Mouse (Mus musculus) right cerebral cortex, postnatal 4 days (tissue): ENCODE data around the gene Car5a.

Experiments
- DNase-seq: peaks from one replicate; pipeline ENCODE4 v3.0.0-alpha.2; 2022

Car5a gene

DNA sequence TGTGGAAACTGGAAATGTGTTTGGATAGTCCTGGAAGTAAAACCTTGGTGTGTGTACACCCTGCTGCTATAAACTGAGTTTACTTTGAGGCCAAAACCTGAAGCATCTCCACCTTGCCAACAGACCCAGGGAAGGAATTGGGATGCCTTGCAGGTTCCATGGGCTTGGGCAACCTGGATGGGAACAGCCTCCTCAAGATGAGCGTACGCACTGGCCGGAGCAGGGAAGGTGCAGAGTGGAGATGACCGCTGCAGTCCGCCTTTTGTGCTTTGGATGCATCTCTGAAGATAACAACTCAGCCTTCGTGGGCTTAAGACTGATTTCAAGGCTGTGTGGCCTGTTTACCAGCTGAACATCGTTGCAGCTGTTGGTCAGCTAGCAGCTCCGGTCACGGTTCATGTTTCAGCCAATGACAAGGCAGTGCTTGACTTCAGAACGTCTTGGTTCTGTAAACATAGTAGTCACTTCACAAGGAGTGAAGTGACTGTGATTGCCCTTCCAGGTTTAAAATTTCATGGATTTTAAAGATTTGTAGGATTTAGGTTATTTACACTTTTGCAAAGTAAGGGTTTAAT is 10.4 kb upstream of the Car5a start:
- no peak for DNase-seq

- no peak for DNase-seq
Measured at GRCm38 (mm10) chr8:121953821-121954545, 9.3 kb upstream of the Car5a start.

GRCm38 (mm10) chr8:121952800-121953199 is 8.1 kb upstream of the Car5a start:
- DNase-seq = no peak

- DNase-seq = no peak
Measured at GRCm38 (mm10) chr8:121952122-121952521, 7.4 kb upstream of the Car5a start.

DNA sequence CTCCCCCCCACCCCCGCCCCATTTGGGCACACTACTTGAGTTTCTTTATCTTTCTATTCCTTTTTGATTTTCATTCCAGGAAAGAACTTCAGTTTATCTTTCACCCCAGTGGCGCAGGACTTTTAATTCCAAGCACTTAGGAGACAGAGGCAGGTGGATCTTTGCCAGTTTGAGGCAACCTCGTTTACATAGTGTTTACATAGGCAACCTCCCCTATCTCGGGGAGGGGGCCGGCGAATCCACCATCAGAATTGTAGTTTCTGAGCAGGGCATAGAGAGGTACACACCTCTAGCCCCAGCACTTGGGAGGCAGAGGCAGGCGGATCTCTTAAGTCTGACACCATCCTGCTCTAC is 6.9 kb upstream of the Car5a start:
- DNase-seq = no peak

GRCm38 (mm10) chr8:121950749-121951655 is 6.3 kb upstream of the Car5a start:
- DNase-seq = peak; percentile 72

DNA sequence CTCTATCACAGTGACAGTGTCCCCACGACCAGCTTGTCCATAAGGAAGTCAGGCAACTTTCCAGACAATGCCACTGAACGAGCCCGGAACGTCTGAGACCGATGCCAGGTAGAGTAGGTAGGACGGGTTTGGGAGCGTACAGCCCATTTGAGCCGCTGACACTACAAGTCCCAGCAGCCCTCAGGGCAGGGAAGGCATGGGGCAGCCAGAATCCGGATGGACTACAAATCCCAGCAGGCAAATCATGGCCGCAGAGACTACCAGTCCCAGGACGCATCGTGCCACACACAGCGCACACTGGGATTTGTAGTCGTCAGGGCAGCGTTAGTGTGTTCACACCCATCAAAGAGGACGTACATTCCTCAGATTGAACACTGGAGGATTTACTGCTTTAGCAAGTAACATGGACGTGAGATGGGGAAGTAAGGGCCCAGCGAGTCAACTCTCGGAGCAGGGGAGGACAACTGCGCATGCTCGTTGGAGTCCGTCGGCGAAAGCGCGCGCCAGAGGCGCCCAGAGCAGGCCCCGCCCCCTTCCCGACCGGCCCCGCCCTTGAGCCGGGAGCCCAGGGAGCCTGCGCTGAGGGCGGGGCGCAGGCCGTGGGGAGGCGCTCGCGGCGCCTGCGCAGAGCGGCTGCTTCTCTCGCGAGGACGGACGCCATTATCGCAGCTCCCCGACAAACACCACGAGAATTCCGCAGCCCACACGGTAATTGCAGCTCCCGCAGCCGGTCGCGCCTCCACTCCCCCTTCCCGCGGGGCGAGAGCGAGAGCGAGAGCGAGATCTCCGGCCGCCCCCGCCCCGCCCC is 5.4 kb upstream of the Car5a start:
- DNase-seq = peak; percentile 99

DNA sequence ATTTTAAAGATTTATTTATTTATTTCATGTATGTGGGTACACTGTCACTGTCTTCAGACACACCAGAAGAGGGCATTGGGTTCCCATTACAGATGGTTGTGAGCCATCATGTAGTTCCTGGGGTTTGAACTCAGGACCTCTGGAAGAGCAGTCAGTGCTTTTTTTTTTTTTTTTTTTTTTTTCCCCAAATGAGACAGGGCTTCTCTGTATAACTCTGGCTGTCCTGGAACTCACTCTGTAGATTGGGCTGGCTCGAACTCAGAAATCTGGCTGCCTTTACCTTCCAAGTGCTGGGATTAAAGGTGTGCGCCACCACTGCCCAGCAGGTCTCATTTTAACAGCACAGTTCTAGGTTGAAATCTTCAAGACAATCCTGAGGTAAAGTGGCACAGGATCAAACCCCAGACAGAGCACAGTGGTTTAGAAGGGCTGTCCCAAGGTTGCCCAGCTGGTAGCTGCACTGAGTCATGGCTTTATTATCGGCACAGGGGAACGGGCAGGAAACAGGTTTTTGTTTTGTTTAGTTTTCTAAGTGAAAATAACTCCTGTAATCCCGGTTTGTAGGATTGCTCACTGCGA is 4.6 kb upstream of the Car5a start, which contains the start of gene Banp:
Gene Banp (plus strand): TSS at position 529 of the 579 bp plus-strand sequence.
- no peak for DNase-seq

GRCm38 (mm10) chr8:121948321-121949145 is 3.8 kb upstream of the Car5a start:
- DNase-seq = no peak

DNA sequence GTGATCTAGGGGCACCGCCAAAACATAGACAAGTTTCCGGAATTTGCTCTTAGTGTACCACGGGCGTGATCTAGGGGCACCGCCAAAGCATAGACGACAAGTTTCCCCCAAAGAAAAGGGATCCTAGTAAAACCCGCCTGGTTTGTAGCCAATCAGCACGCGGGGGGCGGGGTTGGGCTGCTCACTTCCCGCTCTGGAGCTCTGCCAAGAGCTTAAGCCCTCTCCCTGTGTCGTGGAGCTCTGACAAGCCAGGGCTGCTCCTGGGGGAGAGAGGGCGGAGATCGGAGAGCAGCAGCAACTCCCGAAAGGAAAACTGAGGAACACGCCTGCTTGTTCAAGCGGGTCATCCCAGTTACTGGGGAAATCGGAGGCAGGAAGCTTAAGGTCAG is 3.0 kb upstream of the Car5a start:
- peak; percentile 85 for DNase-seq

GRCm38 (mm10) chr8:121947047-121947752 is 2.5 kb upstream of the Car5a start:
- no peak for DNase-seq

GRCm38 (mm10) chr8:121946351-121946750 is 1.6 kb upstream of the Car5a start:
- no peak for DNase-seq

GRCm38 (mm10) chr8:121943716-121944115 is 988 bp downstream of the Car5a start:
- no peak for DNase-seq

GRCm38 (mm10) chr8:121943057-121943540 is 1.6 kb downstream of the Car5a start:
- DNase-seq = no peak

DNA sequence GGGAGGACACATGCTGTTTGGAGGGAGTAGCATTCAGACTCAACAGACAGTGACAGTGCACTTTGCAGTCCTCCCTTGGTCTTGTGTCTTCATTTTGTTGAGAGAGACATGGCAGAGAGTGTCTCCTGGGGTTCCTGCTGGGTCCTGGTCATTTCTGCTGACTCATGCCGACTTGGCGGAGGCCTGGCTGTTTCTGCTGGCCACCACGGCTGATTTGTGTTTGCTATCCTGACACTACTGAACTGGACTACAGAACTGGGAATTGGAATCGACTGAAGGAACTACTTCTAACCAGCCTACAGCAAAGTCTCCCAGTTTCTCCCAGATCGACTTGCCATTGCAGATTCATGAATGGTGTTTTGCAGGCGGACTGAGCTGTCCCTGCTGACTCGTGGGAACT is 6.0 kb downstream of the Car5a start:
- no peak for DNase-seq

DNA sequence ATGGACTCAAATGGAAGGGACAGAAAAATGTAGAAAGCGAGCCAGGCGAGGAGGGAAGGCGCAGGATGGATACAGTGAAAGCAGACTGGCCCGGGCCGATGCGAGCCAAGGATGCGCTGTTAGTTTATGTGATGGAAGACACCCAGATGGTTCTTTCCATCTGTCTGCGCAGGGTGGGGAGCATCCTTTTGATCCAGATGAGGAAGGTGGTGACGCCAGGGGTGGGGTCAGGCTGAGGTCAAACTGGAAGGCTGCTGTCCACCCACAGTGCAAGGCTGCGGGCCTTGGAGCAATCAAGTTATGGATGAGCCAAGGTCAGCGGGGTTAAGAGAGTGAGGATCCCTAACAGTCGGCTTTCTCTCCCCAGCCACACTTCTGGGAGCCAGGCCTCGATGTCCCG is 8.3 kb downstream of the Car5a start:
- DNase-seq = no peak

- DNase-seq = peak; percentile 79
Measured at GRCm38 (mm10) chr8:121935341-121936294, 9.1 kb downstream of the Car5a start.

DNA sequence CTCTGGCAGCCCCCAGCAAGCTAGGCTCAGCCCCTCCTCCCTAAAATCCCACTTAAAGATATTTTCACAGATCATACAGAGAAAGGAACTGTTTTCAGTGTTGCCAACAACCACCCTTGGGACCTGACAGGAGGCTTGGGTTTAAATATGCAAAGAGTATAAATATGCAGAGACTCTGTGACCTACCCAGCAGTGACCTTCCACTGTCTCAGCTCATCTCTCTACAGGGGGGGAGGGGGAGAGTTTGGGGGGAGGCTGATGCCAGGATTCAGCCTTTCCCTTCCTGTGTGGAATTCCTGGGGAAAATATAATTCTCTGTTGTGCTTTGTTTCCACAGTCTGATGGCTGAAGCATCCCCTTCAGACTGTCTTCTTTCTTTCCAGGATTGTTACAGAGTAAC is 9.8 kb downstream of the Car5a start:
- no peak for DNase-seq

GRCm38 (mm10) chr8:121934506-121934905 is 10.2 kb downstream of the Car5a start:
- DNase-seq = no peak
